Mouse (Mus musculus) stomach, embryonic 14.5 days (tissue): ENCODE measurements around the gene Thap8. TPM values are rescaled to one million over a fixed set of nuclear protein-coding genes. Genes with fewer than 3 reads are reported as not detected.

Experiments
- ATAC-seq: fragments of 200-750 bp; cut with Nextera tagmentation; 2 replicates; pipeline ENCODE4 v1.8.0; 2017; ENCODE audit warnings: low read depth, moderate TSS enrichment; ENCODE audit not compliant: insufficient number of reproducible peaks, insufficient read depth, low FRiP score
- H3K27ac ChIP-seq: fragments of 300-500 bp; sonication (generic); 2 replicates; pipeline ENCODE4 v1.5.1; 2014; ENCODE audit warnings: mild to moderate bottlenecking, low read length, moderate library complexity, mixed read lengths
- H3K27me3 ChIP-seq: fragments of 300-500 bp; sonication (generic); 2 replicates; pipeline ENCODE4 v1.6.1; 2014; ENCODE audit warnings: low read length, control low read depth, mixed read lengths; ENCODE audit not compliant: control insufficient read depth, insufficient read depth
- H3K36me3 ChIP-seq: fragments of 300-500 bp; sonication (generic); 2 replicates; pipeline ENCODE4 v1.6.1; 2014; ENCODE audit warnings: mild to moderate bottlenecking, control low read depth, low read length, moderate library complexity, mixed read lengths; ENCODE audit not compliant: control insufficient read depth, insufficient read depth
- H3K4me1 ChIP-seq: fragments of 300-500 bp; sonication (generic); 2 replicates; pipeline ENCODE4 v1.6.1; 2014; ENCODE audit warnings: low read length, control low read depth, mixed read lengths; ENCODE audit not compliant: control insufficient read depth, insufficient read depth
- H3K4me2 ChIP-seq: fragments of 300-500 bp; sonication (generic); replicated peaks from 2 replicates; pipeline ENCODE4 v1.6.1; 2014; ENCODE audit warnings: low read depth, low read length, control low read depth
- H3K4me3 ChIP-seq: fragments of 300-500 bp; sonication (generic); 2 replicates; pipeline ENCODE4 v1.5.1; 2014; ENCODE audit warnings: low read depth, low read length, control low read depth
- H3K9ac ChIP-seq: fragments of 300-500 bp; sonication (generic); replicated peaks from 2 replicates; pipeline ENCODE4 v1.6.1; 2014; ENCODE audit warnings: low read depth, mild to moderate bottlenecking, control low read depth, low read length, moderate library complexity, mixed read lengths
- H3K9me3 ChIP-seq: fragments of 300-500 bp; sonication (generic); 2 replicates; pipeline ENCODE4 v1.6.1; 2016; ENCODE audit warnings: low read depth, low read length, control low read depth; ENCODE audit not compliant: control insufficient read depth
- WGBS: fragments of 180-500 bp; shearing (Covaris S2); extraction: QIAGEN DNeasy Blood & Tissue Kit; methylation state at CpG from one replicate; pipeline ENCODE4 v1.1.7; 2014; 5-methylcytosine and 5-hydroxymethylcytosine counted together
- polyA plus RNA-seq: library from polyadenylated mRNA; unstranded; fragments of >200 nt; fragmentation: Nextera tagmentation; extraction: Ambion mirVana; gene quantifications from 2 replicates; pipeline ENCODE4 v1.2.1, GENCODE M21; 2014

The Thap8 gene
- polyA plus RNA-seq, 1 experiment from 2014 or later = 0.25 TPM

GRCm38 (mm10) chr7:30278911-30279310, 983 bp upstream of the Thap8 start:
- no peaks in the 10 kb centered on the region for H3K36me3 ChIP-seq
- no peaks in the 10 kb centered on the region for H3K9me3 ChIP-seq
- H3K9ac ChIP-seq = no peak overlapping the region
- ATAC-seq = no peak
- 51% methylated on average over 2 of the region's 2 CpGs for WGBS
- H3K4me1 ChIP-seq = peaks cover 3% of the 10 kb centered on the region; the same call in 1 of the 2 replicates
- H3K27ac ChIP-seq = no peak overlapping the region
- no peak overlapping the region for H3K4me2 ChIP-seq
- H3K27me3 ChIP-seq = no peaks in the 10 kb centered on the region
- no peak overlapping the region for H3K4me3 ChIP-seq

GRCm38 (mm10) chr7:30279536-30279935, 358 bp upstream of the Thap8 start:
- peak overlapping the region; percentile 85 for H3K4me2 ChIP-seq
- peak overlapping the region; percentile 78 for H3K4me3 ChIP-seq
- no peak overlapping the region for H3K9ac ChIP-seq
- ATAC-seq = no peak
- peak overlapping the region; percentile 96; the same call in 1 of the 2 replicates for H3K27ac ChIP-seq
- peaks cover 3% of the 10 kb centered on the region; the same call in 1 of the 2 replicates for H3K4me1 ChIP-seq
- H3K27me3 ChIP-seq = no peaks in the 10 kb centered on the region
- no peaks in the 10 kb centered on the region for H3K36me3 ChIP-seq
- WGBS = 0% methylated on average over 6 of the region's 6 CpGs
- no peaks in the 10 kb centered on the region for H3K9me3 ChIP-seq

- ATAC-seq = peak; percentile 83
- Histone ChIP-seq H3K36me3 (no peaks in the 10 kb centered on the region), H3K4me2 (peak overlapping the region; percentile 85), H3K9ac (no peak overlapping the region), H3K9me3 (no peaks in the 10 kb centered on the region), H3K27me3 (no peaks in the 10 kb centered on the region), H3K4me1 (peaks cover 3% of the 10 kb centered on the region; the same call in 1 of the 2 replicates), H3K27ac (peak overlapping the region; percentile 96), H3K4me3 (peak overlapping the region; percentile 78)
- 1% methylated on average over 20 of the region's 20 CpGs for WGBS
Observed at GRCm38 (mm10) chr7:30280670-30281138, 810 bp downstream of the Thap8 start.

- WGBS = 71% methylated on average over 4 of the region's 4 CpGs
- Histone ChIP-seq H3K9ac (no peak overlapping the region), H3K27ac (peak overlapping the region; percentile 96; the same call in 1 of the 2 replicates), H3K36me3 (no peaks in the 10 kb centered on the region), H3K27me3 (no peaks in the 10 kb centered on the region), H3K4me1 (peaks cover 3% of the 10 kb centered on the region; the same call in 1 of the 2 replicates), H3K9me3 (no peaks in the 10 kb centered on the region), H3K4me2 (no peak overlapping the region; the same call in 1 of the 2 replicates), H3K4me3 (no peak overlapping the region)
- ATAC-seq = no peak
Observed at GRCm38 (mm10) chr7:30281522-30281921, 1.6 kb downstream of the Thap8 start.

GRCm38 (mm10) chr7:30282740-30283139, 2.8 kb downstream of the Thap8 start:
- 82% methylated on average over 7 of the region's 7 CpGs for WGBS
- H3K27me3 ChIP-seq = no peaks in the 10 kb centered on the region
- H3K27ac ChIP-seq = no peak overlapping the region
- H3K9ac ChIP-seq = no peak overlapping the region
- no peaks in the 10 kb centered on the region for H3K9me3 ChIP-seq
- H3K4me3 ChIP-seq = no peak overlapping the region
- no peak overlapping the region for H3K4me2 ChIP-seq
- peaks cover 3% of the 10 kb centered on the region; the same call in 1 of the 2 replicates for H3K4me1 ChIP-seq
- H3K36me3 ChIP-seq = no peaks in the 10 kb centered on the region
- no peak for ATAC-seq

- Histone ChIP-seq H3K4me2 (no peak overlapping the region), H3K36me3 (no peaks in the 10 kb centered on the region), H3K27ac (no peak overlapping the region), H3K9me3 (no peaks in the 10 kb centered on the region), H3K4me1 (no peaks in the 10 kb centered on the region), H3K4me3 (no peak overlapping the region), H3K27me3 (no peaks in the 10 kb centered on the region), H3K9ac (no peak overlapping the region)
- 68% methylated on average over 8 of the region's 8 CpGs for WGBS
- ATAC-seq = no peak
Observed at GRCm38 (mm10) chr7:30286701-30287410, 7.0 kb downstream of the Thap8 start.

- no peak overlapping the region for H3K4me3 ChIP-seq
- 67% methylated on average over 6 of the region's 6 CpGs for WGBS
- no peaks in the 10 kb centered on the region for H3K4me1 ChIP-seq
- H3K9me3 ChIP-seq = no peaks in the 10 kb centered on the region
- H3K36me3 ChIP-seq = no peaks in the 10 kb centered on the region
- no peak overlapping the region for H3K27ac ChIP-seq
- no peak for ATAC-seq
- no peaks in the 10 kb centered on the region for H3K27me3 ChIP-seq
- H3K9ac ChIP-seq = no peak overlapping the region
- H3K4me2 ChIP-seq = no peak overlapping the region
Observed at GRCm38 (mm10) chr7:30288046-30288445, 8.2 kb downstream of the Thap8 start.

- Histone ChIP-seq H3K9me3 (no peaks in the 10 kb centered on the region), H3K4me2 (no peak overlapping the region), H3K9ac (no peak overlapping the region), H3K27me3 (no peaks in the 10 kb centered on the region), H3K4me1 (no peaks in the 10 kb centered on the region), H3K36me3 (no peaks in the 10 kb centered on the region), H3K4me3 (no peak overlapping the region), H3K27ac (no peak overlapping the region)
- 0 out of 2 replicates have a peak, but pooled peaks have one; percentile 9 for ATAC-seq
- WGBS = 69% methylated on average over 7 of the region's 7 CpGs
Observed at GRCm38 (mm10) chr7:30289071-30289713, 9.3 kb downstream of the Thap8 start.
